ENCODE assay signal across 8 mouse cellular contexts in the genomic region with DNA sequence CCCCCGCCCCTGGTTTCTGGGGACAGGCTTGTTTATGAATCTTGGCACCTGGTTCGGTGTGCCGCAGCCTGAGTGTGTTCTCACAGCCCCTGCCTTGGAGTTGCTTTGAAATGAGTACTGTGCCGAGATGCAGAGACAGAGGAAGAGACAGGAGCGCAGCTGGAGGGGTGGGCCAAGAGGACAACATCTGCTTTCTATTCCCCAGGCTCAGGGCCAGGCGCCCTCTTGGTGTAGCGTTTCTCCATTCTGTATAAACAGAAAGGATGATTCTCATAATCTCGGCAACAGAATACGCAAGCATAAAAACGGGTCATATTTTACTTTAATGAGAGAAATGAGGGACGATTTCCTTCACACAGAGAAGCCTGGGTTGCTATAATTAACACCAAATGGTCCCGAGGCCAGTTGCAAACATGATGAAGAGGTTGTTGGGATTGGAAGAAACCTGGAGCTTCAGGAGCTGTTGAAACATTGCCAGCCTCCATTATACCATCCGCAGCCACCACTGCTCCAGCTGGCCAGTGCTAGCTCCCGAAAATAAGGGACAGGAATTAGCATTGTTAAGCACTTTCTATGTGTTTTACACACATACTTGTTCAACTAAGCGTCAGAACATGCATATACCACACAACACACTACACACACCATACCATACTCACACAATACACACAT.
DNase-seq lines count a peak whose midpoint lies in the region; ATAC-seq and TF ChIP-seq lines count a peak whose summit lies in the region.

No protein-coding gene starts in this region.

- no peaks in the 10 kb centered on the region for H3K27me3 ChIP-seq in kidney, embryonic 15.5 days
- H3K27me3 ChIP-seq in kidney, adult 2 months (replicated peaks; ENCODE audit: control insufficient read depth, insufficient read depth, low read length): no peaks in the 10 kb centered on the region
- no peaks in the 10 kb centered on the region for H3K27me3 ChIP-seq in limb, embryonic 13.5 days

- TF ChIP-seq POLR2A in kidney, adult 2 months (IDR thresholded peaks at IDR 0.05; ENCODE audit: low read depth, low read length): no peak

- H3K36me3 ChIP-seq in kidney, embryonic 15.5 days: no peaks in the 10 kb centered on the region
- H3K36me3 ChIP-seq in kidney, adult 2 months (ENCODE audit: control insufficient read depth, insufficient read depth, low read length): no peaks in the 10 kb centered on the region
- H3K36me3 ChIP-seq in limb, embryonic 13.5 days: no peaks in the 10 kb centered on the region

- H3K27ac ChIP-seq in kidney, embryonic 15.5 days: no peak overlapping the region
- H3K27ac ChIP-seq in kidney, adult 2 months (ENCODE audit: insufficient read depth, low read depth, low read length): no peak overlapping the region
- H3K27ac ChIP-seq in limb, embryonic 13.5 days: peak overlapping the region; percentile 29; the same call in 1 of the 2 replicates

- peak; percentile 33; the same call in 1 of the 2 replicates for ATAC-seq in kidney, embryonic 15.5 days (replicated peaks; ENCODE audit: low FRiP score)
- peak; percentile 54; the same call in 1 of the 2 replicates for ATAC-seq in limb, embryonic 13.5 days (ENCODE audit: low FRiP score, low read depth)
- ATAC-seq in activated CD4-positive, CD25-positive, alpha-beta regulatory T cell, adult 4 months: no peak
- no peak for ATAC-seq in cerebellum, adult (ENCODE audit: insufficient number of reproducible peaks, low FRiP score, low TSS enrichment)

- DNase-seq in kidney, adult 2 months: no peak
- peak; percentile 40 for DNase-seq in urinary bladder, postnatal 14 days (ENCODE audit: low spot score)
- DNase-seq in urinary bladder, adult 2 months (ENCODE audit: low spot score): no peak
- DNase-seq in adrenal gland, postnatal 4 days (ENCODE audit: low spot score in 2 of 2): no peak

- WGBS in kidney, embryonic 15.5 days: 47% methylated on average over 15 of the region's 15 CpGs
- WGBS in kidney, adult 2 months: 69% methylated on average over 15 of the region's 15 CpGs
- WGBS in limb, embryonic 13.5 days: 21% methylated on average over 15 of the region's 15 CpGs

- no peak overlapping the region for H3K4me3 ChIP-seq in kidney, embryonic 15.5 days (replicated peaks)
- no peak overlapping the region for H3K4me3 ChIP-seq in kidney, adult 2 months (ENCODE audit: insufficient read depth, low read depth, low read length)
- no peak overlapping the region for H3K4me3 ChIP-seq in limb, embryonic 13.5 days

- TF ChIP-seq CTCF in kidney, adult 2 months (conservative IDR thresholded peaks at IDR 0.05; ENCODE audit: insufficient read depth, insufficient read length, low read depth, low read length): no peak

- H3K4me1 ChIP-seq in kidney, embryonic 15.5 days: peaks cover 4% of the 10 kb centered on the region; the same call in 1 of the 2 replicates
- no peaks in the 10 kb centered on the region for H3K4me1 ChIP-seq in kidney, adult 2 months (ENCODE audit: control insufficient read depth, insufficient read depth, low read length)
- H3K4me1 ChIP-seq in limb, embryonic 13.5 days: peaks cover 43% of the 10 kb centered on the region

- peak overlapping the region; percentile 3; the same call in 1 of the 2 replicates for H3K4me2 ChIP-seq in kidney, embryonic 15.5 days
- peak overlapping the region; percentile 44 for H3K4me2 ChIP-seq in limb, embryonic 13.5 days (replicated peaks)

- H3K9me3 ChIP-seq in kidney, embryonic 15.5 days (replicated peaks): no peaks in the 10 kb centered on the region
- no peaks in the 10 kb centered on the region for H3K9me3 ChIP-seq in limb, embryonic 13.5 days

- no peak overlapping the region for H3K9ac ChIP-seq in kidney, embryonic 15.5 days
- H3K9ac ChIP-seq in limb, embryonic 13.5 days: 0 out of 2 replicates have a peak overlapping the region, but pooled peaks have one; percentile 40

Comparison
In these comparisons a context has a peak if more than half of its experiments do, and no peak if none do; other contexts are left out.
1. ATAC-seq: peak in kidney, embryonic 15.5 days (single experiment) and limb, embryonic 13.5 days (single experiment); none in activated CD4-positive, CD25-positive, alpha-beta regulatory T cell, adult 4 months (single experiment) and cerebellum, adult (single experiment).